Mouse (Mus musculus): ENCODE data around the gene Psmc1. TPM values are rescaled to one million over a fixed set of nuclear protein-coding genes. Genes with fewer than 3 reads are reported as not detected.

Gene Psmc1
- 243 TPM for polyA plus RNA-seq (2014; fragmentation: Illumina TruSeq; extraction: RNeasy Lipid Tissue Mini Kit (QIAGEN cat#74804); ENCODE audit: low read depth, low replicate concordance)

DNA sequence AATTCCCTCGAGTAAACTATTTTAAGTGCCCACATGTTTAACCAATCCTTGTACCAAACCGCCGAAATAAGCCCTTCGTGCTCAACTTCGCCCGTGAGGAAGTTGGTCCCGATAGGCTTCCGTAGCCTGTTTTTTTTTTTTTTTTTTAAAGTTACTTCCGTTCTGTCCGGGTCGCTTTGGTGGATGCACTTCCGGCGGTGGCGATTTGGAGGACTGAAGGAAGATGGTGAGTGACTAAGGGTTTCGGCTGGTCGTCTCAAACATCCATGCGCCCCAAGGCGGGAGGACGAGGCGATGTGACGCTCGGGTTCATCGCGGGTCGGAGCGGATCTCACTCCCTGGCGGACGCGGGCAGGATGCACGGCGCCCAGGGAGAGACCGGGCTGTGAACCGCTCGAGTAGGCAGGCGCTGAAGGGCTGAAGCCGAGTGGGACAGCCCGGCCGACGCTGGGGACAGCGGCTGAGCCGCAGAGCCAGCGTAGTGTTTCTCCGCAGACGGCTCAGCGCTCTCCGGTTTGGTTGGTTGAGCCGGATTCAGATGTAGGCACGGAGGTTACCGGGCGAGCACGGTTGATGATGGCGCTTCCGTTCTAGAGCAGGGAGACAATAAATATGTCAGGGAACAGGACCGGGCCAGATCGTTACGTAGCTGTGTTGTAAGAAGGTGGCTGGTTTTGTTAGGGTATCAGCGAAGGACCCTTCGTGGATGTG lies at the start of gene Psmc1:
Psmc1 (plus strand) TSS at position 169 of the 711 bp plus-strand sequence.

DNA sequence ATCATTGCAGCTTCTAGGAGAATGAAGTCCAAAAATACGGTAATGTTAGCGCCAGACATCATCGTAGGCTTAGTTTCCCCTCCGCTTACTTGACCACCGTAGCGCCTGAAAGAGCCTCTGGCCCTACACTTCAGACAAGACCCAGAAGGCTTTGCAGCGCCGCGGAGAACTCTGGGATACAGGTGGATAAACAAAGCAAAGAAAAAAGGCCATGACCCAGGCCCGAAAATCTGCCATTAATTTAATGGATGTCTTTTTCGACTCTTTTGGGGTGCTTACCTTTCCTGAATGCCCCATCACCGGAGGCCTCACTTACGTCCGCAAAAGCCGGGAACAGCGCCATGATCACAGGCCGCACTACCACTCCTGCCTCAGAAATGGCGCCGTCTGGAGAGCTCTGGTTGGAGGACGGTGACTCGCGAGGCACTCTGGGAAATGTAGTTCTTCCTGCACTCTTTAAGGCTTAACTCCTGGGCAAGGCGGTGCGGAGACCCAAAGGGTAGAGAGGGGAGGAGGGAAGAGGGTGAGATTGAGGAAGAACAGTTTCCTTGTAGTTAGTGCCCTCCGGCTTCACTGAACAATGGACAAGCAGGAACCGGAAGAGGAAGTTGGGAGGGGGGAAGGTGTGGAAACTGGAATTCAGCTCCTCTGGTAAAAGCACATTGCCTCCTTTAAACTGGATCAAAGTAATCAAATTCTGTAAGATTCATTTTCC lies 49.5 kb downstream of the Psmc1 start, which contains the start of gene Nrde2:
Nrde2 (minus strand) TSS at position 393 of the 715 bp plus-strand sequence.

Other genes starting within 250 kb of the Psmc1 start
- 0.49 TPM for gene Efcab11, start 225.7 kb upstream of the Psmc1 start, polyA plus RNA-seq (2014; fragmentation: Illumina TruSeq; extraction: RNeasy Lipid Tissue Mini Kit (QIAGEN cat#74804); ENCODE audit: low read depth, low replicate concordance)
- 3.2 TPM for gene Tdp1, start 225.6 kb upstream of the Psmc1 start, polyA plus RNA-seq (2014; fragmentation: Illumina TruSeq; extraction: RNeasy Lipid Tissue Mini Kit (QIAGEN cat#74804); ENCODE audit: low read depth, low replicate concordance)
- gene Kcnk13, start 145.7 kb upstream of the Psmc1 start, polyA plus RNA-seq (2014; fragmentation: Illumina TruSeq; extraction: RNeasy Lipid Tissue Mini Kit (QIAGEN cat#74804); ENCODE audit: low read depth, low replicate concordance), result not detected
- 2.5 TPM for gene Nrde2, start 49.5 kb downstream of the Psmc1 start, polyA plus RNA-seq (2014; fragmentation: Illumina TruSeq; extraction: RNeasy Lipid Tissue Mini Kit (QIAGEN cat#74804); ENCODE audit: low read depth, low replicate concordance)
- gene Calm1, start 89.3 kb downstream of the Psmc1 start, polyA plus RNA-seq (2014; fragmentation: Illumina TruSeq; extraction: RNeasy Lipid Tissue Mini Kit (QIAGEN cat#74804); ENCODE audit: low read depth, low replicate concordance), result 277 TPM

Data from kidney, adult 10 weeks (tissue).